Mouse (Mus musculus): ENCODE measurements at regions not wholly inside any gene's neighbourhood (a gene's known extent, or its start where the extent isn't known, plus 50 kb on each side); places are given as distances from the start of the nearest gene placed in this dataset.
"Not testable (repeated sequence)": the region's sequence is repeated elsewhere in the genome, so short reads cannot be mapped to it uniquely, and the experiment has no call there.

DNA sequence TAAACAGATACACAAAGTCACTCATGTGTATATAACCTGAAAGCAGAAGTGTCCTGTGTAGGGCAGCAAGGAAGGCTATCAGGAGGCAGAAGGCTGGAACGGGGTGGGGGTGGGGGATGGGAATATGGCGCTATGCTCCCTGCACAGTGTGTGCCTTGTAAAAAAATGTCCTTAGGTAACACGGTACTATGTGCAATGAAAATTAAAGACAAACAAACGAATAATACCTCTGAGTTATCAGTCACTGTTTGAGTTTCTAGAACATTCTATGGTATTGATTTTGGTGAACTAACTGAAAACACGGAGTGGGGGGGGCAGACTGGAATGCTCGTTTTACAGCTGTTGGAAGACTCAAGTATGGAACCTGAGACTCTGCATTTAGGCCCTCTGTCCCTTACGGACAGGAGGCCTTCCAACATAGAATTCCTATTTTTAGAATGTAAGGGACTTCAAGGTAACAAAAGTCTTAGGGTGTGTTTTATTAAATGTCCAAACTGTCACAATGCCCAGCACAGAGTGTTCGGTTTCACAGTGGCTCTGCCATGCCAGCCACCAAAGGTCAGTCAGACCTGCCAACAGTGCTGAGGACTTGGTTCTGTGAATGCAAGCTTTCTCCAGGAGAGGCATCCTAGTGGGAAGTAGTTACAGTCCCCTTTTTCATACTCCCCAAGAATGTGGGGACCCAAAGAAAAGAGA is 240.6 kb downstream of the Ano6 start:
- no peak for DNase-seq

GRCm38 (mm10) chr15:96035273-96035672 is 244.6 kb downstream of the Ano6 start:
- no peak for DNase-seq

GRCm38 (mm10) chr15:96045561-96045960 is 241.8 kb upstream of the Arid2 start:
- DNase-seq, result no peak

- DNase-seq, result no peak
These were observed 240.7 kb upstream of the Arid2 start for GRCm38 (mm10) chr15:96046651-96047050.

GRCm38 (mm10) chr15:96050416-96050815 is 236.9 kb upstream of the Arid2 start:
- no peak for DNase-seq

DNA sequence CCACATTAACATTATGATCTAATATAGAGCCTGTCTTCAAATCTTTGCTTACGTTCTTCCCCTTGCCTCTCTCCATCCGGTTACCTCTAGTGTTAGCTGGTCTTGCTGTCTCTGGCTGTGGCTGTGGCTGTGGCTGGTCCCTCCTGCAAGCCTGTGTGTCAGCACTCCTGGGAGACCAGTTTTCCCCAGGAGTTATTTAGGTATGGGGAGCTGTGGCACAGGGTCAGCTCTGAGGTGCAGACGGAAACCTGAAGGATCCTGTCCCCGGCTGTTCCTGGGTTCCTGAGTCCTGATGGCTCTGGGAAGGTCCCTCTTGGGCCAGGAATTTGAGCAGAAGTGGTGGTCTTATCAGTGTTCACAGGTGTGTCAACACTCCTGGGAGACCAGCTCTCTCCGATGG is 234.7 kb upstream of the Arid2 start:
- DNase-seq, result no peak

- DNase-seq, result no peak
These were observed 232.0 kb upstream of the Arid2 start for GRCm38 (mm10) chr15:96055361-96055760.

DNA sequence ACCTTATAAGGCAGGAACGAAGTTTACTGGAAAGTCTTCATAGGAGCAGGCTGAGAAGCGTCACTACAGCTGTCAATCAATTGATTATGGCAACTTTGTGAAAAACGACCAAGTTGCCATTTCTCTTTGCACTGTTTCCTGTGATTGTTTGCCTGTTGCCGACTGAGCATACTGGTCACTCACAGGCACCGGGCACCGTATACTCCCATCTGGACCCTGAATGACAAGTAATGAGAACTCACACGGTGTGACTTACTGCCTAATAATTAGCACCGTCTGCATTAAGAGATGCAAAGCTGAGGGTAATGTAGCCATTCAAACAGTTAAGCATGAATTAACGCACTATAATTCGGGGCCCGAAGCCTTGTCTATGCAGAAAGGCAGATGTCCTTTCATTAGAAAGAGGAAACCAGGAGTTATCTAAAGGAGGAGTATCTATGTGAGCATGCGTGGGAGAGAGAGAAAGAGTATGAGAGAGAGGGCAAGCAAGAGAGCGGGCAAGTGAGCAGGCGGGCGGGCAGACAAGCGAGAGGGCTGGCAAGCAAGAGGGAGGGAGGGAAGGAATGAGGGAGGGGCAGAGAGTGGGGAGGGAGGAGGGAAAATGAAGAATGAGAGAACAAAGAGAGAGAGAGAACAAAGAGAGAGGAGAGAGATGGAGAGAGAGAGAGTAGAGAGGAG is 231.4 kb upstream of the Arid2 start:
- no peak for DNase-seq

DNA sequence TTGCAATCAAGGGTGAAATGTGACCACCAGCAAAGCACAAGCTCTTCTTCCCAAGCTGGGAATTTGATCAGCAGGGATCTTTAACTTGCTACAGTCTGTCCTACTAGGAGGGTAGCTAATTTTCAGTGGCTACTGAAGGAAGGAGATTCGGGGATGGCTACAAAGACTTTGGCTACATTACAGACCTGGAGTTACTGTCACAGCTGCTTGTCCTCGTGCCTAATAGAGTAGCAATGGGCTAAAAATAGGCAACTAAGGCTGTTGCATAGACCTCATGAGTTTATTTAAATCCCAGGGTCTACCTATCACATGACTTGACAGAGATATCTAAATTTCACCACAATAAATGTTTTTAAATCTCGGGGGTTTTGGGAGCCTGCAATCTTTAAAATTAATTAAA is 227.7 kb upstream of the Arid2 start:
- no peak for DNase-seq

- DNase-seq, result no peak
These were observed 222.7 kb upstream of the Arid2 start for GRCm38 (mm10) chr15:96064499-96065217.

- no peak for DNase-seq
These were observed 211.7 kb upstream of the Arid2 start for GRCm38 (mm10) chr15:96075615-96076014.

DNA sequence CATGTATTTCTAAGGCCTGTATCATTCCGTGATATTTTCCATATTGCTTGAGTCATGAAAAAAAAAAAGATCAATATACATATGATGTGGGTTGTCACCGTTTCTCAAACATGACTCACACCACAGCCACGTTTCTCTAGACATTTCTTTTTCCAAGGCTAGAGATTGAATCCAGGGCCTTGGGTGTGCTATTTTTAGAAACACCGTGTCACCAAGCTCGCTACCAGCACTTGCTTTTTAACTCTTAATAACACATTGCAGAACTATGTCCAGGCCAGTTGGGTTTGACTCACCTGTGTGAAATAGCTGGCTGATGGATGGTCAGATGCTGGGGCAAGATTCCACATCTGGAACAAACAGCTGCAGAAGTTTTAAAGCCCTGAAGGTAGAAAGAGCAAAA is 209.6 kb upstream of the Arid2 start:
- DNase-seq, result no peak

- no peak for DNase-seq
These were observed 208.7 kb upstream of the Arid2 start for GRCm38 (mm10) chr15:96078580-96078979.

GRCm38 (mm10) chr15:96089676-96090075 is 197.6 kb upstream of the Arid2 start:
- DNase-seq, result no peak

GRCm38 (mm10) chr15:96096438-96096837 is 190.9 kb upstream of the Arid2 start:
- DNase-seq, result no peak

DNA sequence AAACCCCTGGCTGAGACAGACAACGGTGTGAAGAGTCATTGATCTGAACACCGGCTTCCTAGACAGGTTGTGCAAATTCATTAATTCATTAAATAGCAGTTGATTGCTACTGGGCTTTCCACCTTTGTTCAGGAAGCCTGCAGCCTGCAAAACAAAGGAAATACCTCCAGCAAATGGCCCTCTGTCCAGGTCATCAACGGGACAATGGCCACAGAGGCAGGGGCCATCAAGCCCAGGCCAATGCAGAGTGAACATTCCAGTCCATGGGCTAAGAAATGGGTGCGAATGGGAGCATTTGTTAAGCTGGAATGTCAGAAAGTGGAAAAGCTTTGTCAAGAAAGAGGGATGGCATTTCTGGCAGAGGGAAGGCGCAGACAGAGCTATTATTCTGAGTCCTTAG is 188.5 kb upstream of the Arid2 start:
- no peak for DNase-seq

DNA sequence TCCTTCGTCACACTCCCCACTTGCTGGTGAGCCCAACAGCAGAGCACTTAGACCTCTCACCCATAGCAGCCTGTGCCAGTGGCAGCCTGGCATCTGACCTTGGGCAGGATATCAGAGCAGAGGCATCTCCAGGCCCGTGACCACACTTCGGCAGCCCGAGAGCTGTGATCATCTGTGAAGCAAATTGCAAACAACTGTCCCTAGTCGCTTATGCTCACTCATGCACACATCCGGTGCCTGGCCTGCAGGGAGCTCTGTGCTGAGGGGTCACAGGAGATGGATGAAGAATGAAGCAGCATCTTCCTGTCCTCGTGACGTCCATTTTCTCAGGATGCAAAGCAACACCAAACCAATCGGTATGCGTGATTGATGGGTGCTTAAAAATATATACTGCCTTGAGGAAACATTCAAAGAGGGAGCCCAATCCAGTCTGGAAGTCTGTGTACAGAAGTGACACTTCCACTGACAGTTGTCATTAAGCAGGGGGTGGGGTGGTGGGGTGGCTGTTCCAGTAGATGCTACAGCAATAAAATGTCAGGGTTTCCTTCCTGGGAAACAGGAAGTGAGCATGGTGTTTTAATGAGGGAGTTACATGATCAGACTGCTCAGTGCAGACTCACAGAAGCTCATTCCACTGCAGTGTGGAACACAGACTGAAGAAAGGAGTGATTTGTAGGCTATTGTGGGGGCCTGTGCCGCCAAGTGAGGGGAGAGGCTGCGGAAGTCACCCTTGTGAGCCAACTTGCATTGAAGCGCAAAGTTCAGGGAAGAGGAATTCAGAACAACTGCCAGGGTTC is 187.3 kb upstream of the Arid2 start:
- not testable (repeated sequence) for DNase-seq

GRCm38 (mm10) chr15:96103737-96104136 is 183.6 kb upstream of the Arid2 start:
- DNase-seq, result no peak

- DNase-seq, result no peak
These were observed 179.8 kb upstream of the Arid2 start for GRCm38 (mm10) chr15:96107503-96107902.

DNA sequence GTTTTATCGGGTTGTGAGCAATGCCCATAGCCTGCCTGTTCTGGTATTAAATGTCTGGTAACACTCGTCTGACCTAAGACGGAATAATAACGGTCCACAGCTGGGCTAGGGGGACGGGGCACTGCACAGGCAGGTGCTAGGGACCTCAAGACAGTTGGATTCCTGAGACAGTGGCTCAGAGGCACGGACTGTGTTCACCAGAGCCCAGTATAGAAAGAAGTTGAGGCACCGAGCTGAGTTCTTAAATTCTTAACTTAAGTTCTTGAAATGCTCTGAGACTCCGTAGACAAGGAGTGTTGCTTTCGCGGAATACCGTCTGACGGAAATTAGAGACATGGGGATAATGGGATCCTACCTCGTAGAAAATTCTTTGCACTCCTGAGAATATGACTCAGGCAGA is 174.2 kb upstream of the Arid2 start:
- no peak for DNase-seq

DNA sequence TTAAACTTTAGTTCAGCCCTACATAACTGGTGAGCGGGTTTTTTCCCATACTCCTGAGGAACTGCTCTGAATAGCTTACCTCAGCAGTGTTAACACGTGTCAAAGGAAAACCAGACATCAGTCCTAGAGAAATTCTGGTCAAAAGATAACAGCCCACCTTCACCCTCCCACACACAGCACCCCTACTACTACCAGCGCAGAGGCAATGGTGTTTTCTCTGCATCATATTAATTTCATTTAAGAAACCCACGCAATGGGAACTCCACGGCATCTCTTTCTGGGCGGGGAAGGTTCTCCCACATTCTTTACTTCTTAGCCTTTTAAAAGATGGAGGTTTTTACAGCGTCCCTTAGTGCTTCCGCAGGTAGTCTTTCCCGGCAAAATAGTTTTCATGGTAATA is 172.7 kb upstream of the Arid2 start:
- no peak for DNase-seq

DNA sequence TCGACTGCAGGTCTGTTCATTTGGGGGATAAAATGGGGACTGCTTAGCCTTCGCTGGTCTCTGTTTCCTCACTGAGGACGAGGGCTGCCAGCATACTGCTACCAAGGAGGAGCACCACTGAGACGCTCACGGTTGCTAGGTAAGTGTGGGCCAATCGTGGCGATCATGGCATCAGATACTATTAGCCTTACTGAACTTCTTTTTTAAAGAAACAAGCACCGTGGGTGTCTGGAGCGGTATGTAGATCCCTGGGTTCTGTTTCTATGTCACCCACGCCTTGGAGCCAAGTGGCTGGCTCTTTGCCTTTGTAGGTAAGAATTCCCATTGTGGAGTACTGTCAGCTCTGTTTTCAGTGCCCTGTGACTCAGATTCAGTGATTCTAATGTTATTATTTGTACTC is 172.1 kb upstream of the Arid2 start:
- no peak for DNase-seq

GRCm38 (mm10) chr15:96119240-96119639 is 168.1 kb upstream of the Arid2 start:
- no peak for DNase-seq
